Mouse (Mus musculus) lung, postnatal 0 days (tissue): ENCODE measurements around the gene Ppm1l. TPM values are rescaled to one million over a fixed set of nuclear protein-coding genes. Genes with fewer than 3 reads are reported as not detected.

Source experiments
- ATAC-seq: fragments of 200-750 bp; cut with Nextera tagmentation; 2 replicates; pipeline ENCODE4 v1.8.0; 2017; ENCODE audit warnings: moderate library complexity
- DNase-seq: peaks from one replicate; pipeline ENCODE4 v3.0.0-alpha.2; 2016; ENCODE audit warnings: low spot score
- H3K27ac ChIP-seq: fragments of 300-500 bp; sonication (generic); 2 replicates; pipeline ENCODE4 v1.5.1; 2014; ENCODE audit warnings: antibody characterized with exemption, mild to moderate bottlenecking, low read length, mixed read lengths
- H3K27me3 ChIP-seq: fragments of 300-500 bp; sonication (generic); replicated peaks from 2 replicates; pipeline ENCODE4 v1.6.1; 2014; ENCODE audit warnings: low read length, mixed read lengths; ENCODE audit not compliant: insufficient read depth
- H3K36me3 ChIP-seq: fragments of 300-500 bp; sonication (generic); 2 replicates; pipeline ENCODE4 v1.6.1; 2014; ENCODE audit warnings: low read length, mixed read lengths; ENCODE audit not compliant: insufficient read depth
- H3K4me1 ChIP-seq: fragments of 300-500 bp; sonication (generic); 2 replicates; pipeline ENCODE4 v1.6.1; 2014; ENCODE audit warnings: antibody characterized with exemption, low read depth, low read length, mixed read lengths; ENCODE audit not compliant: insufficient read depth
- H3K4me2 ChIP-seq: fragments of 300-500 bp; sonication (generic); replicated peaks from 2 replicates; pipeline ENCODE4 v1.6.1; 2014; ENCODE audit warnings: low read depth, mild to moderate bottlenecking, low read length, moderate library complexity, mixed read lengths
- H3K4me3 ChIP-seq: fragments of 300-500 bp; sonication (generic); 2 replicates; pipeline ENCODE4 v1.5.1; 2014; ENCODE audit warnings: low read depth, low read length
- H3K9ac ChIP-seq: fragments of 300-500 bp; sonication (generic); replicated peaks from 2 replicates; pipeline ENCODE4 v1.6.1; 2014; ENCODE audit warnings: low read depth, mild to moderate bottlenecking
- H3K9me3 ChIP-seq: fragments of 300-500 bp; sonication (generic); 2 replicates; pipeline ENCODE4 v1.6.1; 2016; ENCODE audit warnings: low read length, mixed read lengths
- CTCF ChIP-seq: IDR thresholded peaks from 2 replicates; pipeline ENCODE4 v1.5.1; 2016; ENCODE audit warnings: antibody characterized with exemption, mild to moderate bottlenecking
- EP300 ChIP-seq: IDR thresholded peaks from 2 replicates; pipeline ENCODE4 v1.6.1; 2016; ENCODE audit warnings: antibody characterized with exemption, mild to moderate bottlenecking, control low read depth
- WGBS: fragments of 180-500 bp; shearing (Covaris S2); extraction: QIAGEN DNeasy Blood & Tissue Kit; methylation state at CpG from one replicate; pipeline ENCODE4 v1.1.7; 2014; 5-methylcytosine and 5-hydroxymethylcytosine counted together
- polyA plus RNA-seq: library from polyadenylated mRNA; unstranded; fragments of >200 nt; fragmentation: Nextera tagmentation; extraction: Ambion mirVana; gene quantifications from 2 replicates; pipeline ENCODE4 v1.2.1, GENCODE M21; 2015

Ppm1l gene
- polyA plus RNA-seq, 1 experiment from 2014 or later: 5.8 TPM

DNA sequence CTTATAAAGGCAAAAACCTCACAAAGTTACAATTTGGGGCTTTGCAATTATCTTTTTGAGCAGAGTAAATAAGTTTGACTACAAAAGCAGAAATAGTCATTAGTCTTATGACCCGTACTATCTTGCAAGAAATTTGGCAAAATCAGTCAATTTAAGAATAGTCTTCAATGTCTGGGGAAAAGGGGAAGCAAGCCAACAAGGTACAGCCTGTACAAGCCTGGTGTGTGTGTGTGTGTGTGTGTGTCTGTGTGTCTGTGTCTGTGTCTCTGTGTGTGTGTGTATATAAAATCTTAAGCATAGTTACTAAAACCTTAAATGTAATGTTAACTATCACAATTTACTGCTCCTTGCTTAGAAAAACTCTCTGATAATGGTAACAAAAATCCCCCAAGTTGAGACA is 290.3 kb downstream of the Ppm1l start:
- 65% methylated on average over 1 of the region's 1 CpGs for WGBS
- TF ChIP-seq EP300: no peak
- TF ChIP-seq CTCF: no peak

DNA sequence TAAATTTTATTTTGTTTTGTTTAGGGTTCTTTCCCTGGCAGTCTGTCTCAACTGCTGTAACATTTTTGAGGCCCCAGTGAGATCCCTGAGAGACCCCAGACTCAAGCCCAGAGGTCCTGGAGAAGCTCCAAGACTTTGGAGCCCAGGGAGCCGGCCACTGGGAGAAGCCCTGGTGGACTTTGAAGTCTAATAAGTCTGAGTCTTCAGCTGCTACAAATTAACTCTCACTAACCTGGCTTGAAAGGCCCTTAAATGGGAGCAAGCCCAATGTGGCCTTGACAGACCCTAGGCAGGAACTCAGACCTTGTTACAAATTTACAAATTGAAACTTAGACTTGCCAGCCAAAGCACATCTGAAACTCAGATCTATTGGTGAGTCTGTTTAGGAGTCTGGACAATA is 290.8 kb downstream of the Ppm1l start:
- DNase-seq: no peak
- 39% methylated on average over 1 of the region's 1 CpGs for WGBS
- ATAC-seq: no peak

More for the DNA sequence above, 290.3 kb downstream of the Ppm1l start:
- H3K36me3 ChIP-seq: no peaks in the 10 kb centered on the region
- H3K4me2 ChIP-seq: no peak overlapping the region
- H3K4me3 ChIP-seq: no peak overlapping the region
- no peaks in the 10 kb centered on the region for H3K9me3 ChIP-seq
- no peaks in the 10 kb centered on the region for H3K4me1 ChIP-seq
- H3K9ac ChIP-seq: no peak overlapping the region
- no peak for ATAC-seq
- H3K27ac ChIP-seq: no peak overlapping the region
- no peak for DNase-seq
- no peaks in the 10 kb centered on the region for H3K27me3 ChIP-seq

DNA sequence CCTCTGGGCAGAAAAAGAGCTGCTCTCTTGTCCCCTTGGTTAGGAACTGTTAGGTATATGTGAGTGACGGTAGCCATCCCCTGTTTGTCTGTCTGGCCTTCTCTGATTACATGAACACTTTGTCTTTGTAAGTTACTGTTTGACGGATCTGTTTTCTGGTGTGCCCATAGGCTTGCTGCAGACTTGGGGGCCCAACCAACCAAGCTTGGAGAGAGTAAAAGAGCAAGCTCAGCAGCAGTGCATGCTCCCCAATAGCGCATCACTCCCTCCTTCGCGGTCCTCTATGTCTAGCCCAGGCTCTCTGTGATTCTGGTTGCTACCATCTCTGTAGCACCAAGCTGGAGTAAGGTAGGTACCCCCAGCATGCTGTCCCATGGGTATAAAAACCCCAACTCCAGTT is 291.2 kb downstream of the Ppm1l start:
- Histone ChIP-seq H3K27me3 (no peaks in the 10 kb centered on the region), H3K4me1 (no peaks in the 10 kb centered on the region), H3K9ac (no peak overlapping the region), H3K36me3 (no peaks in the 10 kb centered on the region), H3K27ac (no peak overlapping the region), H3K4me3 (no peak overlapping the region), H3K4me2 (no peak overlapping the region), H3K9me3 (no peaks in the 10 kb centered on the region)
- no peak for ATAC-seq
- TF ChIP-seq EP300: no peak
- no peak for TF ChIP-seq CTCF
- no peak for DNase-seq
- 85% methylated on average over 5 of the region's 5 CpGs for WGBS

More for the DNA sequence above, 290.8 kb downstream of the Ppm1l start:
- TF ChIP-seq EP300 (no peak), CTCF (no peak)
- H3K4me3 ChIP-seq: no peak overlapping the region
- H3K9me3 ChIP-seq: no peaks in the 10 kb centered on the region
- H3K27ac ChIP-seq: no peak overlapping the region
- H3K4me1 ChIP-seq: no peaks in the 10 kb centered on the region
- no peaks in the 10 kb centered on the region for H3K36me3 ChIP-seq
- no peaks in the 10 kb centered on the region for H3K27me3 ChIP-seq
- H3K9ac ChIP-seq: no peak overlapping the region
- H3K4me2 ChIP-seq: no peak overlapping the region

Other genes with a start within 250 kb of the Ppm1l start
- gene Kpna4, start 189.7 kb upstream of the Ppm1l start, polyA plus RNA-seq: 24.3 and 34.4 TPM in 2 replicates
- gene Arl14, start 94.4 kb upstream of the Ppm1l start, polyA plus RNA-seq: 0.10 TPM in 1 of 2 replicates, not detected in the other